Mouse (Mus musculus) ES-E14 (cell line): ENCODE data around the gene Adck1. TPM values are rescaled to one million over a fixed set of nuclear protein-coding genes. Genes with fewer than 3 reads are reported as not detected.

Source experiments
- DNase-seq: peaks from one replicate; pipeline ENCODE4 v3.0.0-alpha.2; 2013; ENCODE audit warnings: low read depth, low spot score
- H3K27ac ChIP-seq: 2 replicates; pipeline ENCODE4 v1.5.1; 2012; ENCODE audit warnings: low read depth, mild to moderate bottlenecking, low read length, moderate library complexity, mixed read lengths; ENCODE audit not compliant: poor library complexity, insufficient read depth, severe bottlenecking
- H3K36me3 ChIP-seq: 2 replicates; pipeline ENCODE4 v1.6.1; 2012; ENCODE audit warnings: mild to moderate bottlenecking, low read length, moderate library complexity, mixed read lengths; ENCODE audit not compliant: control insufficient read depth, poor library complexity, insufficient read depth, severe bottlenecking
- H3K4me1 ChIP-seq, 2 experiments: fragments of 150-350 bp in 1 of 2; sonication (generic) in 1 of 2; 2 replicates each; pipeline ENCODE4 v1.6.1; 2012; ENCODE audit warnings: low read length in 2 of 2, mild to moderate bottlenecking in 1 of 2, mixed read lengths in 1 of 2; ENCODE audit not compliant: control insufficient read depth in 2 of 2, insufficient read depth in 2 of 2, poor library complexity in 1 of 2
- H3K4me3 ChIP-seq, 2 experiments: fragments of 150-350 bp in 1 of 2; sonication (generic) in 1 of 2; 2 replicates each; pipeline ENCODE4 v1.5.1; 2012; ENCODE audit warnings: low read length in 2 of 2, low read depth in 1 of 2, mild to moderate bottlenecking in 1 of 2, mixed read lengths in 1 of 2; ENCODE audit not compliant: insufficient read depth in 1 of 2, poor library complexity in 1 of 2, severe bottlenecking in 1 of 2
- H3K9ac ChIP-seq: 2 replicates; pipeline ENCODE4 v1.6.1; 2012; ENCODE audit warnings: low read depth, mild to moderate bottlenecking, low read length, mixed read lengths; ENCODE audit not compliant: poor library complexity, insufficient read depth, severe bottlenecking
- H3K9me3 ChIP-seq: fragments of 150-350 bp; sonication (generic); 2 replicates; pipeline ENCODE4 v1.6.1; 2012; ENCODE audit warnings: low read depth, mild to moderate bottlenecking, low read length; ENCODE audit not compliant: control insufficient read depth, insufficient read depth
- CHD2 ChIP-seq: IDR thresholded peaks from 2 replicates; pipeline ENCODE4 v1.6.1; 2014; ENCODE audit warnings: mild to moderate bottlenecking, low read depth, low read length, inconsistent platforms
- HCFC1 ChIP-seq: IDR thresholded peaks from 2 replicates; pipeline ENCODE4 v1.6.1; 2012; ENCODE audit warnings: low read length, inconsistent platforms, borderline replicate concordance; ENCODE audit not compliant: insufficient read depth
- MAFK ChIP-seq: IDR thresholded peaks from 2 replicates; pipeline ENCODE4 v1.6.1; 2014; ENCODE audit warnings: mild to moderate bottlenecking, low read depth, low read length, inconsistent platforms; ENCODE audit not compliant: insufficient read depth
- ZC3H11A ChIP-seq: IDR thresholded peaks from 2 replicates; pipeline ENCODE4 v1.6.1; 2012; ENCODE audit warnings: low read depth, mild to moderate bottlenecking, inconsistent platforms, low read length, borderline replicate concordance
- ZNF384 ChIP-seq: IDR thresholded peaks from 2 replicates; pipeline ENCODE4 v1.6.1; 2012; ENCODE audit warnings: low read depth, low read length, inconsistent platforms
- in situ Hi-C, 2 experiments: fragments of 600-800 bp; cut with MboI; formaldehyde crosslinking; loops; one replicate each; pipeline ENCODE4 v1.15.1; 2025; ENCODE audit warnings: low sequenced_read_pairs in 2 of 2, inconsistent platforms in 1 of 2; ENCODE audit not compliant: unreplicated experiment in 2 of 2
- total RNA-seq: library from RNA; depleted of rRNA; stranded (reverse); fragments of 300-350 nt; gene quantifications from 2 replicates; pipeline ENCODE4 v1.2.3, GENCODE M21; 2012

Gene Adck1
- total RNA-seq, 1 experiment = 16.3 TPM

- TF ChIP-seq ZNF384 (no peak), HCFC1 (no peak), MAFK (no peak), CHD2 (no peak), ZC3H11A (no peak)
- no peaks in the 10 kb centered on the region for H3K36me3 ChIP-seq
- H3K9ac ChIP-seq = no peak overlapping the region
- H3K4me1 ChIP-seq = no peaks in the 10 kb centered on the region
- no peak for DNase-seq
- H3K4me3 ChIP-seq = no peak overlapping the region
- in situ Hi-C loops = no loop called here
- H3K27ac ChIP-seq = no peak overlapping the region
- H3K9me3 ChIP-seq = no peaks in the 10 kb centered on the region
These were observed 98.6 kb downstream of the Adck1 start for GRCm38 (mm10) chr12:88458936-88459335.

DNA sequence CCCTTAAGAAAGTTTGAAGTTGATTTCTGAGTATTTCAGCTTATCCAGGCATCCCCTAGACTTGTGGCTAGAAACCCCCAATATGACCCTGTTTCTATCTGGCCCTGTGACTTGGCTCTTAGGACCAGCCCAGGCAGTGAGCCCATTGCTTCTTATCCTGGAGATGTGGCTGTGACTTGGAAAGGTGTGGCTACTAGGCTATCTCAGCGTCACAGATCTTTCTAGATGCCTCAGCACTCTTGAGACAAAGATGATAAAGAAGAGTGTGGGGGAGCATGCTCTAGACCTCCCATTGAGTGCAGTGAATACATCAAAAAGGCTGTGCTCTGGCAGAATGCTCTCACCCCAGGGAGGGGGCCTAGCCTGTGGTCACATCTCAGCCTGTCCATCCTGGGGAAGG is 99.1 kb downstream of the Adck1 start:
- no peaks in the 10 kb centered on the region for H3K36me3 ChIP-seq
- no peaks in the 10 kb centered on the region for H3K9me3 ChIP-seq
- H3K9ac ChIP-seq = no peak overlapping the region
- TF ChIP-seq HCFC1 (no peak), ZC3H11A (no peak), CHD2 (no peak), MAFK (no peak), ZNF384 (no peak)
- no peak overlapping the region for H3K4me3 ChIP-seq
- no peaks in the 10 kb centered on the region for H3K4me1 ChIP-seq
- no peak for DNase-seq
- in situ Hi-C loops = no loop called here
- H3K27ac ChIP-seq = no peak overlapping the region

GRCm38 (mm10) chr12:88461026-88461425 is 100.7 kb downstream of the Adck1 start:
- Histone ChIP-seq H3K27ac (no peak overlapping the region), H3K4me3 (no peak overlapping the region), H3K9me3 (no peaks in the 10 kb centered on the region), H3K4me1 (no peaks in the 10 kb centered on the region), H3K36me3 (no peaks in the 10 kb centered on the region), H3K9ac (no peak overlapping the region)
- DNase-seq = no peak
- in situ Hi-C loops = no loop called here
- TF ChIP-seq ZC3H11A = no peak
- TF ChIP-seq MAFK = no peak
- no peak for TF ChIP-seq ZNF384
- TF ChIP-seq HCFC1 = no peak
- TF ChIP-seq CHD2 = no peak

- H3K4me1 ChIP-seq = no peaks in the 10 kb centered on the region
- TF ChIP-seq MAFK (no peak), ZC3H11A (no peak), CHD2 (no peak), HCFC1 (no peak), ZNF384 (no peak)
- H3K9me3 ChIP-seq = no peaks in the 10 kb centered on the region
- no peak overlapping the region for H3K27ac ChIP-seq
- H3K4me3 ChIP-seq = no peak overlapping the region
- no peaks in the 10 kb centered on the region for H3K36me3 ChIP-seq
- in situ Hi-C loops = no loop called here
- no peak overlapping the region for H3K9ac ChIP-seq
- DNase-seq = no peak
These were observed 103.4 kb downstream of the Adck1 start for GRCm38 (mm10) chr12:88463588-88464290.

GRCm38 (mm10) chr12:88466801-88467200 is 106.4 kb downstream of the Adck1 start:
- no peak for DNase-seq
- Histone ChIP-seq H3K4me3 (no peak overlapping the region), H3K36me3 (no peaks in the 10 kb centered on the region), H3K27ac (no peak overlapping the region), H3K9me3 (no peaks in the 10 kb centered on the region), H3K9ac (no peak overlapping the region), H3K4me1 (no peaks in the 10 kb centered on the region)
- TF ChIP-seq MAFK = no peak
- TF ChIP-seq ZNF384 = no peak
- TF ChIP-seq ZC3H11A = no peak
- no peak for TF ChIP-seq HCFC1
- no peak for TF ChIP-seq CHD2
- in situ Hi-C loops = no loop called here
